Mouse (Mus musculus): ENCODE results near the gene Dmpk. TPM values are rescaled to one million over a fixed set of nuclear protein-coding genes. Genes with fewer than 3 reads are reported as not detected.

Dmpk gene
- polyA plus RNA-seq, 1 experiment from 2014 or later: 12.4 TPM

DNA sequence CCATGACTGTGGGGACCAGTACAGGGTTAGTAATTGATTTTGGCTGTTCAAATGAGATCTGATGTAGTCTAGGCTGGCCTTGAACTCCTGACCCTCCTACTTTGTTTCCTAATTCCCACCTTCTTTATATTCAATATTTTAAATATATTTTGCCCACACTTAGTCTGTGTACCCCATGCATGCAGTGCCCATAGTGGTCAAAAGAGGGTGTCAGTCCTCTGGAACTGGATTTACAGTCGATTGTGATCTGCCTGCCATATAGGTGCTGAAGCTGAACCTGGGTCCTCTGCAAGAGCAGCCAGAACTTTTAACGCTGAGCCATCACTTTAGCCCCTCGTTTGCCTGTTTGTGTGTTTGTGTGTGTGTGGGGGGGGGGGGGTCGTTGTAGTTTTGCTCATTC lies 47.0 kb downstream of the Dmpk start:
- no peak for DNase-seq (ENCODE audit: low spot score)
- 35% methylated on average over 4 of the region's 4 CpGs for WGBS
- H3K36me3 ChIP-seq (ENCODE audit: control insufficient read depth, insufficient read depth, low read length): peaks cover 3% of the 10 kb centered on the region; the same call in 1 of the 2 replicates

DNA sequence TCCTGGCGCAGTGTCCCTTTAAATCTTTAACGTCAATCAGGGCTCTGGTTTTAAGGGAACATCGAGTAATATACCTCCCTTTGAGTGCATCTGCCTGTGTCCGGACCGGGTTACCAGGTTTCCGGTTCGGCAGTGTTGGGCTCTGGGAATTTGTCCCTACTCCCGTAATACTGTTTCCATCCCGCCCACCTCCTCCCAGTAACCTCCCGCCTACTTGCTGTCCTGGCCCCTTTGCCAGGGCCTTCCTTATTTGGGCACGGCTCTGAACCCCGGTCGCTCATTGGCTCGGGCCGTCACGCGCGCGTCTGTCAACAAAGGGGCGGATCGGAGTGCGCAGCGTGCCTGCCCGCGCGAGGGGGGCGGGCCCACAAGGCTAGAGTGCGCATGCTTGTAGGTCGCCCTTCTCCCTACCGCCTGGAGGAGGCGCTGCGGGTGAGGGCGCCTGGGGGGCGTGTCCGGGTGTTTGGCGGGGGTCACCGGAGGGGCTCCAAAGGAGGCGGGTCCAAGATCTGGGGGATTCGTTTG lies 47.7 kb downstream of the Dmpk start:
- H3K4me1 ChIP-seq (replicated peaks; ENCODE audit: control insufficient read depth, insufficient read depth, low read length): peaks cover 7% of the 10 kb centered on the region
- peak; percentile 98 for ATAC-seq (replicated peaks; ENCODE audit: low FRiP score)
- H3K27me3 ChIP-seq (ENCODE audit: control insufficient read depth, insufficient read depth, low read length): no peaks in the 10 kb centered on the region
- under 1% methylated on average over 39 of the region's 39 CpGs for WGBS
- H3K4me2 ChIP-seq (ENCODE audit: low read depth, low read length, severe bottlenecking): peak overlapping the region; percentile 67
- H3K9me3 ChIP-seq (ENCODE audit: control insufficient read depth, low read length): no peaks in the 10 kb centered on the region
- H3K9ac ChIP-seq (ENCODE audit: low read length): peak overlapping the region; percentile 45; the same call in 1 of the 2 replicates
- peak overlapping the region; percentile 69 for H3K27ac ChIP-seq (ENCODE audit: low read depth, low read length)
- peak overlapping the region; percentile 35 for H3K4me3 ChIP-seq (ENCODE audit: low read depth, low read length)
- peaks cover 9% of the 10 kb centered on the region; the same call in 1 of the 2 replicates for H3K36me3 ChIP-seq (ENCODE audit: control insufficient read depth, insufficient read depth, low read length)
- peak; percentile 98 for DNase-seq (ENCODE audit: low spot score)

More for the DNA sequence above, 47.0 kb downstream of the Dmpk start:
- H3K27me3 ChIP-seq (ENCODE audit: control insufficient read depth, insufficient read depth, low read length): no peaks in the 10 kb centered on the region
- peak overlapping the region; percentile 67 for H3K4me2 ChIP-seq (ENCODE audit: low read depth, low read length, severe bottlenecking)
- H3K4me3 ChIP-seq (ENCODE audit: low read depth, low read length): peak overlapping the region; percentile 35; the same call in 1 of the 2 replicates
- H3K9me3 ChIP-seq (ENCODE audit: control insufficient read depth, low read length): no peaks in the 10 kb centered on the region
- peak overlapping the region; percentile 45; the same call in 1 of the 2 replicates for H3K9ac ChIP-seq (ENCODE audit: low read length)
- H3K27ac ChIP-seq (ENCODE audit: low read depth, low read length): peak overlapping the region; percentile 68; the same call in 1 of the 2 replicates
- no peak for ATAC-seq (replicated peaks; ENCODE audit: low FRiP score)
- H3K4me1 ChIP-seq (replicated peaks; ENCODE audit: control insufficient read depth, insufficient read depth, low read length): peaks cover 7% of the 10 kb centered on the region

DNA sequence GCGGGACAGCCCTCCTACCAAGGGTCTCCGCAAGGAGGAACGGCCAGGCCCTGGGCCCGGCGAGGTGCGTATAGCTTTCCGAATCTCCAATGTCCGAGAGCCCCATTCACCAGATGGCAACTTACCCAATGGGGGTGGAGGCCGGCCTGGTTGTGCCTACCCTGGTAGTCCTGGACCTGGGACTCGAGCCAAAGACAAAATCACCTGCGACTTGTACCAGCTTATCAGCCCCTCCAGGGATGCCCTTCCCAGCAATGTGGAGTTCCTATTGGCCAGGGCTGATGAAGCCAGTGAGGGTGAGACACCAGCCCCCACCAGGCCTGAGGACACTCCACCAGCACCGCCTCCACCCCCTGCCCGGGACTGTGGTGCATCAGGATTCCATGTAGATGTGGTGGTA lies 52.5 kb downstream of the Dmpk start:
- H3K4me1 ChIP-seq (replicated peaks; ENCODE audit: control insufficient read depth, insufficient read depth, low read length): peaks cover 3% of the 10 kb centered on the region
- H3K4me2 ChIP-seq (ENCODE audit: low read depth, low read length, severe bottlenecking): no peak overlapping the region
- no peak for DNase-seq (ENCODE audit: low spot score)
- no peak overlapping the region for H3K9ac ChIP-seq (ENCODE audit: low read length)
- no peak overlapping the region for H3K27ac ChIP-seq (ENCODE audit: low read depth, low read length)
- no peak for ATAC-seq (replicated peaks; ENCODE audit: low FRiP score)
- 94% methylated on average over 13 of the region's 13 CpGs for WGBS
- no peaks in the 10 kb centered on the region for H3K27me3 ChIP-seq (ENCODE audit: control insufficient read depth, insufficient read depth, low read length)
- H3K36me3 ChIP-seq (ENCODE audit: control insufficient read depth, insufficient read depth, low read length): peaks cover 27% of the 10 kb centered on the region; the same call in 1 of the 2 replicates
- no peak overlapping the region for H3K4me3 ChIP-seq (ENCODE audit: low read depth, low read length)
- no peaks in the 10 kb centered on the region for H3K9me3 ChIP-seq (ENCODE audit: control insufficient read depth, low read length)

DNA sequence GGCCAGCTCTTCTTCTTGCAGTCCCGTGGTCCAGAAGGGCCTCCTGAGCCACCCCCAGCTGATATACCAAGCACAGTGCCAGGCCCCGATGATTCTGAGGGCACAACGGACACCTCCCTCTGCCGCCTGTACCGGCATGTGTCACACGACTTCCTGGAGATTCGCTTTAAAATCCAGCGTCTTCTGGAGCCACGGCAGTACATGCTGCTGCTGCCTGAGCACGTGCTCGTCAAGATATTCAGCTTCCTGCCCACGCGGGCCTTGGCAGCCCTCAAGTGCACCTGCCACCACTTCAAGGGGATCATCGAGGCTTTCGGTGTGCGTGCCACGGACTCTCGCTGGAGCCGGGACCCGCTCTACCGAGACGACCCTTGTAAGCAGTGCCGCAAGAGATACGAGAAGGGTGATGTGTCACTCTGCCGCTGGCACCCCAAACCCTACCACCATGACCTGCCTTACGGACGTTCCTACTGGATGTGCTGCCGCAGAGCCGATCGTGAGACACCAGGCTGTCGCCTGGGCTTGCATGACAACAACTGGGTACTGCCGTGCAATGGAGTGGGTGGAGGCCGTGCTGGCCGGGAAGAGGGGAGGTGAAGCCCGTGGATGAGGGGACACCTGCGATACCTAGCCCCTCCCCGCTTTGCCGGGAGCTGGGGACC lies 53.2 kb downstream of the Dmpk start:
- Histone ChIP-seq H3K4me2 (ENCODE audit: low read depth, low read length, severe bottlenecking) (no peak overlapping the region), H3K4me3 (ENCODE audit: low read depth, low read length) (no peak overlapping the region), H3K27ac (ENCODE audit: low read depth, low read length) (no peak overlapping the region), H3K4me1 (replicated peaks; ENCODE audit: control insufficient read depth, insufficient read depth, low read length) (peaks cover 2% of the 10 kb centered on the region; the same call in 1 of the 2 replicates), H3K9me3 (ENCODE audit: control insufficient read depth, low read length) (no peaks in the 10 kb centered on the region), H3K9ac (ENCODE audit: low read length) (no peak overlapping the region), H3K36me3 (ENCODE audit: control insufficient read depth, insufficient read depth, low read length) (peaks cover 27% of the 10 kb centered on the region; the same call in 1 of the 2 replicates), H3K27me3 (ENCODE audit: control insufficient read depth, insufficient read depth, low read length) (no peaks in the 10 kb centered on the region)
- ATAC-seq (replicated peaks; ENCODE audit: low FRiP score) (no peak), DNase-seq (ENCODE audit: low spot score) (no peak)
- 93% methylated on average over 38 of the region's 38 CpGs for WGBS

DNA sequence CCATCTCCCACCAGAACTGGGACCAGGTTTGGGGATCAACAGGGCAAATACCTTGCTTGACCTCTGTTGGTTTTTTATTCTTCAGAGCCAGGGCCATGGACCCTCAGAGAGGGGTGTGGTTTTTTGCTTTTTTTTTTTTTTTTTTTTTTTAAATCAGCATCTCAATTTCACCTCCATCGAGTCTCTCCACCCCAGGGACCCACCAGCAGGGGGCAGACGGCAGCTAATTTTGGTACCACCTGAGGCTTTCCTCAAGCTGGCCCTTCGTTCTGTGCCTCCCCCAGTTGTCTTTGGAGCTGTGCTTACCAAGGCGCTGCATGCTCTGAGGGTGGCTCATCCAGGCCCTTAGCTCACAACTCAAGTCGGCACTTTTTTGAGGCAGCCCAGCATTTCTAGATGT lies 53.7 kb downstream of the Dmpk start:
- WGBS: 49% methylated on average over 5 of the region's 5 CpGs
- no peak overlapping the region for H3K4me2 ChIP-seq (ENCODE audit: low read depth, low read length, severe bottlenecking)
- peak; percentile 74 for DNase-seq (ENCODE audit: low spot score)

More for the DNA sequence above, 53.7 kb downstream of the Dmpk start:
- no peak for ATAC-seq (replicated peaks; ENCODE audit: low FRiP score)
- Histone ChIP-seq H3K4me3 (ENCODE audit: low read depth, low read length) (no peak overlapping the region), H3K9me3 (ENCODE audit: control insufficient read depth, low read length) (no peaks in the 10 kb centered on the region), H3K4me1 (replicated peaks; ENCODE audit: control insufficient read depth, insufficient read depth, low read length) (no peaks in the 10 kb centered on the region), H3K9ac (ENCODE audit: low read length) (no peak overlapping the region), H3K27ac (ENCODE audit: low read depth, low read length) (no peak overlapping the region), H3K27me3 (ENCODE audit: control insufficient read depth, insufficient read depth, low read length) (no peaks in the 10 kb centered on the region), H3K36me3 (ENCODE audit: control insufficient read depth, insufficient read depth, low read length) (peaks cover 27% of the 10 kb centered on the region; the same call in 1 of the 2 replicates)

Small RNAs within 50 kb of the gene (microRNA-seq; reads per million reads assigned to microRNA genes)
- not detected for gene Mir3100 (ENCODE audit: insufficient number of aligned reads)

Other genes with a start within 250 kb of the Dmpk start
- 0.09 TPM in 1 of 2 replicates, not detected in the other for gene Mill2, start 243.9 kb upstream of the Dmpk start, polyA plus RNA-seq (2014; fragmentation: Nextera tagmentation; extraction: Ambion mirVana)
- gene Pglyrp1, start 212.5 kb upstream of the Dmpk start, polyA plus RNA-seq (2014; fragmentation: Nextera tagmentation; extraction: Ambion mirVana): 0.48 and 0.94 TPM in 2 replicates
- 32.2 and 32.6 TPM in 2 replicates for gene Ccdc61, start 173.4 kb upstream of the Dmpk start, polyA plus RNA-seq (2014; fragmentation: Nextera tagmentation; extraction: Ambion mirVana)
- 6.9 and 8.3 TPM in 2 replicates for gene Nova2, start 158.0 kb upstream of the Dmpk start, polyA plus RNA-seq (2014; fragmentation: Nextera tagmentation; extraction: Ambion mirVana)
- gene Nanos2, start 96.4 kb upstream of the Dmpk start, polyA plus RNA-seq (2014; fragmentation: Nextera tagmentation; extraction: Ambion mirVana): not detected in 2 replicates
- 4.6 and 4.7 TPM in 2 replicates for gene Mypop, start 92.6 kb upstream of the Dmpk start, polyA plus RNA-seq (2014; fragmentation: Nextera tagmentation; extraction: Ambion mirVana)
- gene Irf2bp1, start 79.8 kb upstream of the Dmpk start, polyA plus RNA-seq (2014; fragmentation: Nextera tagmentation; extraction: Ambion mirVana): 31.6 and 39.4 TPM in 2 replicates
- not detected in 2 replicates for gene Foxa3, start 60.3 kb upstream of the Dmpk start, polyA plus RNA-seq (2014; fragmentation: Nextera tagmentation; extraction: Ambion mirVana)
- gene Sympk, start 59.5 kb upstream of the Dmpk start, polyA plus RNA-seq (2014; fragmentation: Nextera tagmentation; extraction: Ambion mirVana): 31.0 and 39.7 TPM in 2 replicates
- not detected in 2 replicates for gene Rsph6a, start 29.2 kb upstream of the Dmpk start, polyA plus RNA-seq (2014; fragmentation: Nextera tagmentation; extraction: Ambion mirVana)
- gene Dmwd, start 7.6 kb upstream of the Dmpk start, polyA plus RNA-seq (2014; fragmentation: Nextera tagmentation; extraction: Ambion mirVana): 20.9 and 25.4 TPM in 2 replicates
- 9.9 and 10.8 TPM in 2 replicates for gene Six5, start 10.7 kb downstream of the Dmpk start, polyA plus RNA-seq (2014; fragmentation: Nextera tagmentation; extraction: Ambion mirVana)
- gene Gm4969, start 34.5 kb downstream of the Dmpk start, polyA plus RNA-seq (2014; fragmentation: Nextera tagmentation; extraction: Ambion mirVana): 1.2 and 1.4 TPM in 2 replicates
- gene Fbxo46, start 36.0 kb downstream of the Dmpk start, polyA plus RNA-seq (2014; fragmentation: Nextera tagmentation; extraction: Ambion mirVana): 13.6 and 13.9 TPM in 2 replicates
- 13.8 and 13.9 TPM in 2 replicates for gene Qpctl, start 65.4 kb downstream of the Dmpk start, polyA plus RNA-seq (2014; fragmentation: Nextera tagmentation; extraction: Ambion mirVana)
- 154 and 158 TPM in 2 replicates for gene Snrpd2, start 65.9 kb downstream of the Dmpk start, polyA plus RNA-seq (2014; fragmentation: Nextera tagmentation; extraction: Ambion mirVana)
- gene Gipr, start 82.3 kb downstream of the Dmpk start, polyA plus RNA-seq (2014; fragmentation: Nextera tagmentation; extraction: Ambion mirVana): 0.56 and 0.75 TPM in 2 replicates
- 2.0 and 2.1 TPM in 2 replicates for gene Eml2, start 92.6 kb downstream of the Dmpk start, polyA plus RNA-seq (2014; fragmentation: Nextera tagmentation; extraction: Ambion mirVana)
- gene Gpr4, start 128.7 kb downstream of the Dmpk start, polyA plus RNA-seq (2014; fragmentation: Nextera tagmentation; extraction: Ambion mirVana): 1.6 and 2.5 TPM in 2 replicates
- 54.1 and 59.8 TPM in 2 replicates for gene Opa3, start 144.5 kb downstream of the Dmpk start, polyA plus RNA-seq (2014; fragmentation: Nextera tagmentation; extraction: Ambion mirVana)
- 52.8 and 53.0 TPM in 2 replicates for gene Vasp, start 188.0 kb downstream of the Dmpk start, polyA plus RNA-seq (2014; fragmentation: Nextera tagmentation; extraction: Ambion mirVana)
- gene Ppm1n, start 196.2 kb downstream of the Dmpk start, polyA plus RNA-seq (2014; fragmentation: Nextera tagmentation; extraction: Ambion mirVana): 0.44 TPM in 1 of 2 replicates, not detected in the other
- 47.3 and 54.7 TPM in 2 replicates for gene Rtn2, start 198.8 kb downstream of the Dmpk start, polyA plus RNA-seq (2014; fragmentation: Nextera tagmentation; extraction: Ambion mirVana)
- not detected in 2 replicates for gene Fosb, start 226.2 kb downstream of the Dmpk start, polyA plus RNA-seq (2014; fragmentation: Nextera tagmentation; extraction: Ambion mirVana)